Mouse (Mus musculus): ENCODE measurements around the gene Lca5.

Lca5 gene

GRCm38 (mm10) chr9:83440392-83441357, at the start of gene Lca5:
Gene Lca5, minus strand, starts transcription at chr9:83441127.
- DNase-seq = peak; percentile 93 to 94

DNA sequence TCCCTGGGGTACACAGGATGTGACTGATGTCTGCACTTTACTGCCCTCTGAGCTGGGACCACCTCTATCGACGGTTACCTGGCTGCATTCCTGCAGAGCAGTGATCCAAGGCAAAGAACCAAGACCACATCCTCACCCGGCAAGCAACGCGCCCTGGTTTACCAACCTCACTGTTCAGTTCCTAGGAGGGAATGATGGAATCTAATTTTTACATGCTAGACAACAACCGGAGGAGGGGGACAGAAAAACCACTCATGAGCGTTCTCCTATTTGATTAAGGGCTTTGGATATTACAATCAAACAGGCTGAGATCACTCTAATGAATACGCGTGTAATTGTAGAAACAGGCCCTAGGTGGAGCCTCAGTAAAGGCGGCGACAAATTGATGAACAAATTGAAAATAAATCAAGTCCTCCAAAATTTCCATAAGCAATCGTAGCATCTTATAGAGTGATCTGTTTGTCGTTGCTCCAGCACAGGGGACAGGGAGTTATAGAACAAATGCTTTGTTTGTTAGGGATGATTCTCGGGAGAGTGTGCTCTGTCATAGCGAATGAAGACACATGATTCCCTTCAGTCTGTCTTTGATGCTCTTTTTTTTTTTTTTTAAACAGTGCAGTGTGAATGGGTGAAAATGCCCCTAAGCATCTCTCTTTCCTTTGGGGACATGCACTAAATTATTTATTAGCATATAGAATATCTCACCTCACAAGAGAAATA, 47.7 kb upstream of the Lca5 start:
- peak; percentile 16 to 53 for DNase-seq

GRCm38 (mm10) chr9:83487771-83488470, 47.0 kb upstream of the Lca5 start:
- peak; percentile 49 to 55 for DNase-seq

GRCm38 (mm10) chr9:83485966-83486365, 45.0 kb upstream of the Lca5 start:
- no peak for DNase-seq

DNA sequence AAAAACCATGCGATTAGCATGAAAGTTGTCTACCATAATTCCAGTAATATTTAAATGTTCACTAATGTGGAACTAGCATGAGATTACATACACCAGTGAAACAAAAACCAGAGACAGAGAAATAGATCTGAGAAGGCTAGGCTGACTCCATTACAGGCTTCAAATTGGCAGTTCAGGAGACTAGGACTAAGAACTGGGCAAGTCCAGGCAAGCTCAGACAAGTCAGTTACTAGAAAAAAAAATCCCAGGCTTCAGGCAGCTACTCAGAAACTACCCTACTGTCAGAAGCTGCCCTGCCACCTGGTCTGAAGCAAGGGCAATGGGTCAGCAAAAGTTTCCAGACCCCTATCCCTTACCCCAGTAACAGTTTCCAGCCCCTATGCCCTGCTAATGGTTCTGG, 44.4 kb upstream of the Lca5 start:
- DNase-seq = no peak

DNA sequence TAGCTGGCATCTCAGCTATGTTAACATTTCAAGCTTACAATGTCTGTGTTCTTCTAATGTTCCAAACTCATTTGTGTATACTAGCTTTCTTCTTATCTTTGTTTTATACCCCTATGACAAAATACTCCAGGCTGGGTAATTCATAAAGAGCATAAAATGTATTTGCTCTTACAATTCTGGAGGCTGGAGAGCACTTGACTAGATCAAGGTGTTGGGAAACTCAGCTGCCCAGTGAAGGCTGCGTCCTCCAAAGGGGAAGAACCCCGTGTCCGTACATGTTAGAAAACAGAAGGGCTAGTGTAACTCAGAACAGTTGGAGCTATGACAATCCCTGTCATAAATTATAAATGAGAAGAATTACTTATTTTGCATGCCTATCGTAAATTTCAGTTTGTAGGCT, 42.5 kb upstream of the Lca5 start:
- DNase-seq = no peak

DNA sequence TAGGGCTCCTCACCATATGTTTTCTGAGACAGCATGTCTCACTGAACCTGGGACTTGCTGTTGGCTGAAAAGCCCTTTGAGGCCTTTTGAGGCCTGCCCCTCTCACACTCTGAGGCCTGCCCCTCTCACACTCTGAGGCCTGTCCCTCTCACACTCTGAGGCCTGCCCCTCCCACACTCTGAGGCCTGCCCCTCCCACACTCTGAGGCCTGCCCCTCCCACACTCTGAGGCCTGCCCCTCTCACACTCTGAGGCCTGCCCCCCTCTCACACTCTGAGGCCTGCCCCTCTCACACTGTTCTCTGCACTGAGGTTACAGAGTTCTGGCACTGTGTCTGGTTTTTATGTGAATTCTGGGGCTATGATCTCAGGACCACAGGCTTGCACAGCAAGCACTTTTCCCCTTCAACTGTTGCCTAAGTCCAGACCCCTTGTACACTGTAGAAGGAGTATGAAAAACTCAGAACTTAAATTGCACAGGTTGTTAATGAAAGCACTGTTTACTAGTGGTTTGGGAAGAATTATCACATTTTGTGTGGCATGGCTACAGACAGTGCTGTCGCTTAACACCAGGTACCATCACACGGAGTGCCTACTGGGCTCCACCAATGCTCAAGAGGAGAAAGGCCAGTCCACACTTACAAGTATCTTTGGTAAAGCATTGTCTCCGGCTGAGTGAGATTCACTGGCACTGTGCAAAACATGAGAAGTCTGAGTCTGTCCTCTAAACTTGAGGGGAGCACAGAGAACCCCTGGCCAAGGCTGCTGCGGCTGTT, 41.4 kb upstream of the Lca5 start:
- no peak for DNase-seq

GRCm38 (mm10) chr9:83469871-83470270, 28.9 kb upstream of the Lca5 start:
- DNase-seq = peak; percentile 28 to 43

DNA sequence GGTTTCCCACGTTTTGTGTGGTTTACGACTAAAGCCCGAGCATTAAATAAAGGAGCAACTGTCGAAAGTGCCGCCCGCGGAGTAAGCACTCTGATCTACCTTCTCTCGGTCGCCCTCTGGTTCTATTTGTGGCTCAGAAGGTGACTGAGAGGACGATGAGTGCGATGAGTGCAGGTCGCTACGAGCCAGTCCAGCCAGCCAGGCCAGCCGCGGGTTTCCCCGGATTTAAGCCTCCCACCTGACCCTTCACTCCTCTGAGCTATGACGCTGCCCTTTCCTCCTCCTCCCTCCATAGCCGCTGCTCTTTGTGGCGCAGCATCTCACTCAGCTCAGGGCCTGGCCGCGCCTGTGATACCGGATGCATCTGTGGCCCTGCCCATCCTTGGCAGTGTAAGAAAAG, 6.8 kb upstream of the Lca5 start:
- peak; percentile 67 to 72 for DNase-seq

DNA sequence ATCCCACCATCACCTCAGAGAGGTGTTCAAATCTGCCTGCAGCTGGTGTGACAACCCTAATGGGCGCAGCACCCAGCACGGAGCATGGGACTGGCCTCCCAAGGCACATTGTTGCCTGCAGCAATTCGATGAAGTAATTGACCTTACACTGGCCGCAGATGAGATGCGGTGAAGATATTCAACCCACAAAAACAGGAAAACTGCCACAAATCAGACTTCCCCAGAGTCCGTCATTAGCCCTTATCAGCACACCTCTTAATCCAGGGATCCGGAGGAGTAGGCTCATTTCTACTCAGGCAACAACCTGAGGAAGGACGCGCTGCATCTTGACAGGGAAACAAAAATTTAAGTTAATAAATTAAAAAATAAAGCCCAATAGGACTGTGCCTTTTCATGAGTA, 6.2 kb upstream of the Lca5 start:
- no peak for DNase-seq

- no peak for DNase-seq
These were observed 3.3 kb downstream of the Lca5 start for GRCm38 (mm10) chr9:83437621-83438020.

GRCm38 (mm10) chr9:83434489-83434888, 6.4 kb downstream of the Lca5 start:
- DNase-seq = peak; percentile 31 to 55

DNA sequence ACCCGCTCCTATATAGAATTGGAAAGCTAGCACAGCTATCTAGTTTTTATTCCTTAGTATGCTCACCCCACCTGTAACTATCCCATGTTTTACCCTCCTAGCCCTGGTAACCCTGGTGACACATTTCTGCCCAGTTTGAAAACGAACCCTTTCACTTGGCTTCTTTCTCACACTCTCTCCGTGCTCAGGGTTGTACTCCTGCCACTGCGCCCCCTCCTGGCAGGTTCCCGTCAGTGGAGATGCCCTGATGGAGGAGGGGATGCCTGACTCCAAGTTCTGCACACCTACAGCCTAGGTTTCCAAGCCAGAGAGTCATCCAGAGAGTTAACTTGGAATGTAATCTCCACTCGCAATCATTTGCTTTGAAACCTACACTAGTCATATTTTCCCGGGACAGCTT, 7.3 kb downstream of the Lca5 start:
- DNase-seq = peak in 1 of 2 experiments; percentile 28

DNA sequence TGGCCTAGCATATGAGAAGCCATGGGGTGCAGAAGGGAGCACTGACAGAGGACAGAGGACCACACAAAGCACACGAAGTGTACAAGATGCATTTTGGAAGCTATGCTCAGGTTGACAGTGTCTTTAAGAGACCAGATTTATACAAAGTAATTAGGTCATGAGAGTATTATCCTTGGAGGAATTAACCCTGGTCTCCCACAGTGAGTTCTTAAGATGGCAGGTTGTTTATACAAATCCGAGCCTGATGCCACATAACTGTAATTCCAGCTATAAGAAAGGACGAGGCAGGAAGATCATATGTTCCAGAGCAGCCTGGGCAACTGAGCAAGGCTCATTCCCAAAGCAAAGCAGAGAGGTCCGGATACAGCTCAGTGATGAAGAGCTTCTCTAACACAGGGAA, 13.0 kb downstream of the Lca5 start:
- no peak for DNase-seq

DNA sequence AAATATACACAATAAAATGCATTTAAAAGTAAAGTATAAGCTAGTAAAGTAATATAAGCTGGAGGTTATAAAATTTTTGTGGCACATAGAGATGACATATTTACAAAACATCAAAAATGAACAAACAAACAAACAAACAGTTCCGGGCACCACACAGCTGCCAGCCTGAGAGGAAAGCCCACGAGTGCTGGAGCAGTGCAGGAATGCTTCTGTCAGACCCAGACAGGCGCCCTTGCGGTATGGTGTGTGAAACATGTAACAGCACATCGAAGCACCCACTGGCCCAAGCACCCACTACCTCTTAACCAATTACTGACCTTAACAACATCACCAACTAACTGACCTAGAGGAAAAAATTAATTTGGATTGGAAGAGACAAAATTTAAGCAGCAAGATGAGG, 22.0 kb downstream of the Lca5 start:
- no peak for DNase-seq

GRCm38 (mm10) chr9:83413046-83413445, 27.9 kb downstream of the Lca5 start:
- no peak for DNase-seq

GRCm38 (mm10) chr9:83405150-83405549, 35.8 kb downstream of the Lca5 start:
- DNase-seq = no peak

DNA sequence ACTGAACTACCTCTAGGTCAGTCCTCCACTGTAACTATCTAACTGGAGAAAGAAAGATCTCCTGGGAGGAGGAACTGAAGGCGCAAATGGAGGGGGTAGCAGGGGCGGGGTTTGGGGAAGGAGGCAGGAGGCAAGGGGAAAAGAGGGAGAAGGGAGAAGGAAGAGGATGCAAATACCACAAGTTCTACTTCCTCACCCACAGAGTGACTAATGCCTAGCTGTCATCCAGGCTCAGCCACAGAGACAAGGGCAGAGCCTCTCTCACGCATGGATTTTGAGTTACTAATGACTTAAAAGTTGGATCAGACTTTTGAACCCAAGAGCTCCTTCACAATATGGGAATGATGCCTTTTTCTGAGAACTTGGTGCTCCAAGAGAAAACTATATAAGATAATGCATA, 40.1 kb downstream of the Lca5 start:
- no peak for DNase-seq

GRCm38 (mm10) chr9:83399414-83399813, 41.5 kb downstream of the Lca5 start:
- DNase-seq = no peak

DNA sequence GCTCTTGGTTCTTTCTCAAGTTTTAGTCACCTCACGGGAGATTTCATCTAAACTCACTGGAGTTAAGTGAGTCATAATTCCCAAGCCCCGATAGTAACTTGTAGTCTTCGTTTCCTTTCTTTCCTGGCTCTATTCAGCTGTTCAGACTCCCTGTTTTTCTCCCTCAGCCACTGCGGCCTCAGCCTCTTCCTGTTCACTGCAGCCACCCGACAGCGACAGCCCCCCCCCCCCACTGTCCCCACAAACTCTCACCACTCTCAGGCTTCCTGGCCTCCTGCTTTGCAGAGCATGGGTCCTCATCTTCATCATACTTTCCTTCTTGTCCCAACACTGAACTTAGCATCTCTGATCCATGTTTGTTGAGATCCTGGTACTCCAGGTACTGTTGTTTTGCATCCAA, 42.7 kb downstream of the Lca5 start:
- no peak for DNase-seq

- DNase-seq = no peak
These were observed 45.5 kb downstream of the Lca5 start for GRCm38 (mm10) chr9:83395456-83395855.

- DNase-seq = no peak
These were observed 48.9 kb downstream of the Lca5 start for GRCm38 (mm10) chr9:83391996-83392395.

DNA sequence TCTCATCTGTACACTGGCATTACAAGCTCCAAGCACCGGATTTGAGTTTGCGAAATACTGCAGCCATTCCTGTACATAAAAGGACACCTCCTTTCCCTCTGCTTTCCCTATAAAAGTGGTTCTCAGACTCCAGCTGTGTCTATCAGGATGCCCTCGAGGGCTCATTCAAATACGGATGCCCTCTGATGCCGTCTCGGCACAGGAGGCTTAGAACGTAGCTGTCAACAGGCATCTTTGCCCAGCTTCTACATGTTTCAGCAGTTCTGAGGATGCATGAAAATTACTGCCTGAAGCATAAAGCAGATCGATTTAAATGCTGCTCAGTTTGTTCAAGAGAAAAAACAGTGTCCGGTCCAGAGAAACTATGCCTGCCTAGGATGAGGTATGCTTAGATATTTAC, 51.4 kb downstream of the Lca5 start:
- no peak for DNase-seq
